Mouse (Mus musculus) forebrain, embryonic 15.5 days (tissue): Measurements from ENCODE around the gene Tiam1. TPM values are rescaled to one million over a fixed set of nuclear protein-coding genes. Genes with fewer than 3 reads are reported as not detected.
A peak's percentile ranks its signal among the peaks of the same experiment; 100 is the strongest.

Source experiments
- ATAC-seq: fragments of 200-750 bp; cut with Nextera tagmentation; replicated peaks from 2 replicates; pipeline ENCODE4 v1.8.0; 2017; ENCODE audit warnings: mild to moderate bottlenecking, moderate TSS enrichment, moderate library complexity
- H3K27ac ChIP-seq: fragments of 300-500 bp; sonication (generic); replicated peaks from 2 replicates; pipeline ENCODE4 v1.5.1; 2015; ENCODE audit warnings: mild to moderate bottlenecking, inconsistent platforms
- H3K27me3 ChIP-seq: fragments of 300-500 bp; sonication (generic); 2 replicates; pipeline ENCODE4 v1.6.1; 2015; ENCODE audit warnings: inconsistent platforms
- H3K36me3 ChIP-seq: fragments of 300-500 bp; sonication (generic); 2 replicates; pipeline ENCODE4 v1.6.1; 2015; ENCODE audit warnings: mild to moderate bottlenecking, inconsistent platforms
- H3K4me1 ChIP-seq: fragments of 300-500 bp; sonication (generic); 2 replicates; pipeline ENCODE4 v1.6.1; 2015; ENCODE audit warnings: inconsistent platforms
- H3K4me2 ChIP-seq: fragments of 300-500 bp; sonication (generic); replicated peaks from 2 replicates; pipeline ENCODE4 v1.6.1; 2015; ENCODE audit warnings: mild to moderate bottlenecking, inconsistent platforms
- H3K4me3 ChIP-seq: fragments of 300-500 bp; sonication (generic); 2 replicates; pipeline ENCODE4 v1.5.1; 2015; ENCODE audit warnings: mild to moderate bottlenecking, inconsistent platforms
- H3K9ac ChIP-seq: fragments of 300-500 bp; sonication (generic); replicated peaks from 2 replicates; pipeline ENCODE4 v1.6.1; 2015; ENCODE audit warnings: mild to moderate bottlenecking, inconsistent platforms
- H3K9me3 ChIP-seq: fragments of 300-500 bp; sonication (generic); 2 replicates; pipeline ENCODE4 v1.6.1; 2016; ENCODE audit warnings: inconsistent platforms
- WGBS: fragments of 180-500 bp; shearing (Covaris S2); methylation state at CpG from one replicate; pipeline ENCODE4 v1.1.7; 2015; ENCODE audit warnings: mixed read lengths; 5-methylcytosine and 5-hydroxymethylcytosine counted together
- polyA plus RNA-seq: library from polyadenylated mRNA; unstranded; fragments of >200 nt; fragmentation: Nextera tagmentation; extraction: Ambion mirVana; gene quantifications from 2 replicates; pipeline ENCODE4 v1.2.1, GENCODE M21; 2015

Gene Tiam1
- polyA plus RNA-seq, 1 experiment from 2014 or later: 35.1 TPM

DNA sequence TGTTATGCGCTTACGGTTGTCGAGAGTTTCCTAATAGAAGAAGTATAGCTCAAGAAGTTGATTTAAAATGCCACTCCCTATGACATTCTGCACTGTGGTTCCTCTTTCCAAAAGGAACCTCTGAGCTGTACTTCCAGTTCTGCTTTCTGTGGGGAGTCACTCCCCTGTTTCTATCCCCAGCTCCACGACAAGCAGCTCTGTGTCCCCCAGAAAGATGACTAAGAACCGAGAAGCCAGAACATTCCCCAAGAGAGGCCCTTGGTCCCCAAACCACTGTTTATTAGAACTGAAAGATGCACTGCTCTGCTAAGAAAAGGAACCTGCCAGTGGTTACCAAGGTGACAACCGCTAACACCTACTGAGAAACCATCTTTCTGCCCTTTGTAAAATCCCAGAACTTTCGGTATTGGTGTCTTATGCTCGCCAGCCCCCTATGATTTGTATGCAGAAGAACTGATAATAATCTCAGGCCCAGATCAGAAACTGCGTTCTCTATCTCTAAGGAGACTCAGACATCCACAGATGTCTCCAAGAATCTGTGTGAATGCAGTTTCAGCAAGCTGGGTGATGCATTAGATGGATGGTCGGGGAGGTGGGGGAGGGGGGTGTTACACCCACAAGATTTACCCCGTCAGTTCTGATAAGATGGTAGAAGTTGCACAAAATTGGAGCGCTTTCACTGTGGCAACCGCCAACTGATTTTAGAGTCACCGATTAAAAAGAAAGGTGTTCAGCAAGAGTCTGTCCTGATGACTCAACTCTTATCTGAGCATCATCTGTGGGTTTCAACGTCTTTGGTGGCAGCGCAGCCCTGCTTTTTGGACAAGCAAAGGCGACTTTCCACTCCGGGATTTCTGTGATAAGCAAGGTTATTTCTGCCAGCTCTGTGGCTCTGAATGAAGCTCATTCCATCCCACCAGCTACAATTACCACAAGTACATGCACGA lies 294.6 kb downstream of the Tiam1 start:
- Histone ChIP-seq H3K9ac (no peak overlapping the region), H3K9me3 (no peaks in the 10 kb centered on the region), H3K4me1 (peaks cover 19% of the 10 kb centered on the region; the same call in 1 of the 2 replicates), H3K4me3 (no peak overlapping the region), H3K27me3 (no peaks in the 10 kb centered on the region), H3K36me3 (peaks cover 12% of the 10 kb centered on the region; the same call in 1 of the 2 replicates), H3K27ac (no peak overlapping the region), H3K4me2 (no peak overlapping the region)
- ATAC-seq: no peak
- WGBS: 96% methylated on average over 19 of the region's 19 CpGs

DNA sequence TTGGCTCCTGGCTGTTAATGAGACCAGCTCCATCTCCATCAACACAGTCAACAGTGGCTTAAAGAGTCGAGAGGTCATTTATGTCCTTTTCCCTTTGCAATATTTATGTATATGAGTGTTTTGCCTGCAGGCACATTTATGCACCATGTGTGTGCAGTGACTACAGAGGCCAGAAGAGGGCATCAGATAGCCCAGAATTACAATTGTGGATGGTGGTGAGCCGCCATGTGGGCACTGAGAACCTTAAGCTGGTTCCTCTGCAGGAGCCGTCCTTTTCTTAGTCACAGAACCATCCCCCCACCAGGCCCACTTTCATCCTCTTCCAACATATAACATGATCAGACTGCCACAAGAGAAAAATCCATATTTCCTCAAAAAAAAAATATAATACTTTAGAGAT lies 295.4 kb downstream of the Tiam1 start:
- WGBS: 95% methylated on average over 3 of the region's 3 CpGs

DNA sequence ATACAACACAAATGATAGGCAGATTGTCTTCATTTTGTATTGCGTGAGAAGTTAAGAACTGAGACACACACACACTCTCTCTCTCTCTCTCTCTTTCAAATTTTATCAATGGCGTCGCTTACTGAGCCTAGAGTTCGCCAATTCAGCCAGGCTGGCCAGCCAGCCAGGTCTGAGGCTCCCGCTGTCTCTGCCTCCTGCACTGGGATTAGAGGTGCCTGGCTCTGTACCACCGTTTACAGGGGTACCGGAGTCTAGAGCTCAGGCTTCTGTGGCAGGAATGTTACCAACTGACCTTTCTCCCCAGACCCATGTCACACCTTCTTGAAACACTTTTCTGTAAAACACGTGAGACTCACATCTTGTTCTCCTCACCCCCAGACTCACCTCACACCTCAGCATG lies 298.1 kb downstream of the Tiam1 start:
- H3K4me1 ChIP-seq: peaks cover 15% of the 10 kb centered on the region; the same call in 1 of the 2 replicates
- H3K9ac ChIP-seq: no peak overlapping the region
- 54% methylated on average over 8 of the region's 8 CpGs for WGBS

More for the DNA sequence above, 295.4 kb downstream of the Tiam1 start:
- H3K27me3 ChIP-seq: no peaks in the 10 kb centered on the region
- H3K4me1 ChIP-seq: peaks cover 19% of the 10 kb centered on the region; the same call in 1 of the 2 replicates
- no peak overlapping the region for H3K27ac ChIP-seq
- ATAC-seq: no peak
- H3K4me2 ChIP-seq: no peak overlapping the region
- peaks cover 12% of the 10 kb centered on the region; the same call in 1 of the 2 replicates for H3K36me3 ChIP-seq
- no peak overlapping the region for H3K4me3 ChIP-seq
- no peak overlapping the region for H3K9ac ChIP-seq
- H3K9me3 ChIP-seq: no peaks in the 10 kb centered on the region

DNA sequence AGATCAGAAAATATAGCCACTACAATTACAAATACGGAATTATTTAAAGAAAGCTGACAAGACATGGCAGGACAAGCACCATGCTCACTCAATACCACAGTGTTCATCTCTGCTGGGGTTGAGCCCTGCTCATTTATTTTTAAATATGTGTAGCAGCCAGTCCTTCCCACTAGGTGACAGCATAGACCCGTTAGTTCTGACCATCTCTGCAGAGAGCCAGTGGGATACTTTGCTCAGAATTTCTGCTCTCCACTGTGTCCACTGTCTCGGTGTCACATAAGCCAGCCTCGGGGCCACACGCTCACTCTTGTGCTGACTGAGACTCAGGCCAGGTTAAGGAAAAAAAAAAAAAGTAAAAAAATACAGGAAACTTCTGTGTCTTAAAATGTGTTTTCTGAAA lies 299.0 kb downstream of the Tiam1 start:
- peaks cover 15% of the 10 kb centered on the region; the same call in 1 of the 2 replicates for H3K4me1 ChIP-seq
- 41% methylated on average over 5 of the region's 5 CpGs for WGBS

More for the DNA sequence above, 298.1 kb downstream of the Tiam1 start:
- no peak for ATAC-seq
- H3K9me3 ChIP-seq: no peaks in the 10 kb centered on the region
- H3K27ac ChIP-seq: no peak overlapping the region
- H3K4me2 ChIP-seq: no peak overlapping the region
- H3K27me3 ChIP-seq: no peaks in the 10 kb centered on the region
- no peak overlapping the region for H3K4me3 ChIP-seq
- H3K36me3 ChIP-seq: peaks cover 12% of the 10 kb centered on the region; the same call in 1 of the 2 replicates

DNA sequence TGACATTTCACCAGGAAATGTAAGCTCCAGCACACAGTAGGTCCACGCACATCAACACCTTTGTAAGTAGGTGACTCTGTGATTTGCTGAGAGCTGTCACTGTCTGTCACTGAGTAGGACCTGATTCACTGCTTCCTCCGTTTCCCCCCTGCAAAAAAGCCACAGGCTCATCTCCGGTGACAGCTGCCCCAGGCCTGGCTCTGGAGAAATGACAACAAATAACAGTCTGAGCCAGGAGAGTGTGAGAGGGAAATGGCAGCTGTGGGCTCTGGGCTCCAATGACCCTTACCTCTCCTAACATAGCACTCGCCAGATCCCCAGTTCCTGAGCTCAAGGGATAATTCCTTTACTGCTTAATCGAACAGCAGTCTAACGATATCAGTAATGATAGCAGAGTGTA lies 301.7 kb downstream of the Tiam1 start:
- H3K27ac ChIP-seq: no peak overlapping the region
- H3K9ac ChIP-seq: no peak overlapping the region
- WGBS: 76% methylated on average over 6 of the region's 6 CpGs
- no peak overlapping the region for H3K4me3 ChIP-seq
- H3K27me3 ChIP-seq: no peaks in the 10 kb centered on the region
- H3K4me2 ChIP-seq: no peak overlapping the region
- H3K36me3 ChIP-seq: no peaks in the 10 kb centered on the region
- peaks cover 15% of the 10 kb centered on the region; the same call in 1 of the 2 replicates for H3K4me1 ChIP-seq
- ATAC-seq: no peak
- H3K9me3 ChIP-seq: no peaks in the 10 kb centered on the region

More for the DNA sequence above, 299.0 kb downstream of the Tiam1 start:
- Histone ChIP-seq H3K4me2 (no peak overlapping the region), H3K36me3 (peaks cover 12% of the 10 kb centered on the region; the same call in 1 of the 2 replicates), H3K27me3 (no peaks in the 10 kb centered on the region), H3K27ac (no peak overlapping the region), H3K4me3 (no peak overlapping the region), H3K9ac (no peak overlapping the region), H3K9me3 (no peaks in the 10 kb centered on the region)
- ATAC-seq: peak; percentile 80

DNA sequence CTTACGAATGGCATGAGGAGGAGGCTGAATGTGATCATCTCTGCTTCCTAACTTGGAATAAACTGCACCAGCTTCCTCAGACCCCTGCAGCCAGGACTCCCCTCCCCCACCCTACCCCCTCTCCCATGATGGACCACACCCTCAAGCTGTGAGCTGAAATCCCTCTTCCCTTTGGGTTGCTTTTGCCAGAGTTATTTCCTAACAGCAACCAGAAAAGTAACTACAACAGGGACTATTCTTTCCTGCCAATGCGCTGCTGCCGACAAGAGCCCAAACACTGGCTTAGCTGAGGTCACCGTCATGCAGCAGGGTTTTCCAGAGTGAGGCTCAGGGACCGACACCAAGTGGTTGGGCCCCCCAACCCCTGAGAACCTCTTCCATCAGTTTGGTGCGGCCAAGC lies 303.2 kb downstream of the Tiam1 start:
- no peak for ATAC-seq
- Histone ChIP-seq H3K4me3 (no peak overlapping the region), H3K27me3 (no peaks in the 10 kb centered on the region), H3K4me2 (no peak overlapping the region), H3K9me3 (no peaks in the 10 kb centered on the region), H3K27ac (no peak overlapping the region), H3K36me3 (no peaks in the 10 kb centered on the region), H3K4me1 (0 out of 2 replicates have a peak, but pooled peaks cover 4% of the 10 kb centered on the region), H3K9ac (no peak overlapping the region)
- WGBS: 93% methylated on average over 6 of the region's 6 CpGs

DNA sequence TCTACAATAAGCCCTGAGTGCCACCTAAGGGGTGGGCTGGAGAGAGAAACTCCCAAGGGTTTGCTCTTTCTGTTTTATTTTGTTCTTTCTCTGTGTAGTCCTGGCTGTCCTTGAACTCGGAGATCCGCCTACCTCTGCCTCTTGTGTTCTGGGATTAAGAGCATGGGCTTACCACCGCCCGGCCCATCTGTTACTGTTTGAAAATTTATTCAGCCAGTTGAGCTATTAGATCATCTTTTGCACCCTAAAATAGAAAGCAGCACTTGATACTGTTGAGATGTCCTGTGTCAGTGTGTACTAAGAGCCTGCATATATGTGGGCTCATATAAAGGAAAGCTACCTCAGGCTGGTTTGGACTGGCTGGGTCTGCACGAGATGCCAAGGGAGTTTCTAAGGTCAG lies 303.7 kb downstream of the Tiam1 start:
- Histone ChIP-seq H3K27me3 (no peaks in the 10 kb centered on the region), H3K4me2 (no peak overlapping the region), H3K9ac (no peak overlapping the region), H3K4me1 (no peaks in the 10 kb centered on the region), H3K27ac (no peak overlapping the region), H3K9me3 (no peaks in the 10 kb centered on the region), H3K4me3 (no peak overlapping the region), H3K36me3 (0 out of 2 replicates have a peak, but pooled peaks cover 3% of the 10 kb centered on the region)
- ATAC-seq: no peak
- 88% methylated on average over 5 of the region's 5 CpGs for WGBS

DNA sequence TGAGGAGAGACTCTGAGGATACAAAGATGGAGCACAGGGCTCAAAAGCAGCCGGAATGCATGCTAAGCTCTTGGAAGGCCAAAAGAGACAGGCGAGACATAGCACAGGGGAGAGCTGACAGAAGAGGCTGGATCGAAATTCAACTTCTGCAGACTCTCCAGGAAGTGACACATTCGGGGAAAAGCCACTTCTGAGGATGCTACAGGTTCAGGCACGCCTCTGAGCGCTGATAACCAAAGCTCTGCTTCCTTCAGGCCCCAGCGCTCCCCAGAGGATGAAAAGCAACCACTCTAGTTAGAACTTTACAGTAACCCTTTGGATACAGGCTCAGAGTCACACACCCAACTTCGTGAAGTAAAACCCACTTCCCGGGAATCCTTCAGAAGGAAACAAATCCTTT lies 306.5 kb downstream of the Tiam1 start:
- no peak overlapping the region for H3K4me2 ChIP-seq
- H3K27ac ChIP-seq: no peak overlapping the region
- H3K36me3 ChIP-seq: 0 out of 2 replicates have a peak, but pooled peaks cover 6% of the 10 kb centered on the region
- ATAC-seq: no peak
- H3K4me1 ChIP-seq: no peaks in the 10 kb centered on the region
- WGBS: 83% methylated on average over 9 of the region's 9 CpGs
- H3K27me3 ChIP-seq: no peaks in the 10 kb centered on the region
- no peak overlapping the region for H3K9ac ChIP-seq
- no peaks in the 10 kb centered on the region for H3K9me3 ChIP-seq
- H3K4me3 ChIP-seq: no peak overlapping the region

DNA sequence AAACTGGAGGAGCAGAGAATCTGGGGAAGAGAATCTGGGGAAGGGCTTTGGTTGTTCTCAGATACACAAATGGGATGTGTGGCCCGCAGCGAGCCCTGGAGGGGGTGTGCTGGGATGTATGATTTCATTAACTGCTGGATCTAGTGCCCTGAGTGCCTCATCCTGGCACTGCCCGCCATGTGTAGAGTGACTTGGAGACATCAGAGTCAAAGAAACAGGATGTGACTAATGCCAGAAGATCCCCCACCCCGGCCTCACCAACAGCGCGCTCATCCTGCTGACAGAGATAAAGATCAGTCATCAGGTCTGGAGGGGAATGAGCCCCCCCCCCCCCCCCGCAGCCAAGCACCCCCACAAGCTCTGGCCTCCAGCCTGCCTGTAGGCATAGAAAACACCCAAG lies 308.0 kb downstream of the Tiam1 start:
- Histone ChIP-seq H3K27me3 (no peaks in the 10 kb centered on the region), H3K36me3 (0 out of 2 replicates have a peak, but pooled peaks cover 6% of the 10 kb centered on the region), H3K27ac (no peak overlapping the region), H3K4me1 (no peaks in the 10 kb centered on the region), H3K9ac (no peak overlapping the region), H3K9me3 (no peaks in the 10 kb centered on the region), H3K4me2 (no peak overlapping the region), H3K4me3 (no peak overlapping the region)
- WGBS: 91% methylated on average over 7 of the region's 7 CpGs
- ATAC-seq: no peak

DNA sequence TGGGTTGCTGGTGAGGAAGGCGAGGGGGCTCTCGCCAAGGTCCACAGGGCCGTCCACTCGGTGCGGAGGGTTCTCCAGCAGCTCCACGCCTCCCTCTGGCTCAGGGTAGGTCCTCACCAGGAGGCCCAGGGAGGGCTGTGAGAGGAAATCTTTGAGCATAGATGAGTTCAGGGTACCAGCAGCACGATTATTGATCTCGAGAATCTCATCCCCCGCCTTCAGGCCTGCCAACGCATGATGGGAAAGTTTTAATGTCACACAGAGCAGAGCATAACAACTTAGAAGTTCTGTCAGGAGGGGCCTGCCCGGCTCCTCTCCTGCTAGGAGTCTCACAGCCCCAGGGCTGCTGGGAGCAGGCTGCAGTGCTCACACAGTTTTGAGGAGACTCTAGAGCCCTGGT lies 310.6 kb downstream of the Tiam1 start:
- Histone ChIP-seq H3K4me3 (no peak overlapping the region), H3K27me3 (no peaks in the 10 kb centered on the region), H3K9ac (no peak overlapping the region), H3K9me3 (no peaks in the 10 kb centered on the region), H3K4me1 (no peaks in the 10 kb centered on the region), H3K36me3 (0 out of 2 replicates have a peak, but pooled peaks cover 6% of the 10 kb centered on the region), H3K4me2 (no peak overlapping the region), H3K27ac (no peak overlapping the region)
- ATAC-seq: no peak
- WGBS: 88% methylated on average over 11 of the region's 11 CpGs

DNA sequence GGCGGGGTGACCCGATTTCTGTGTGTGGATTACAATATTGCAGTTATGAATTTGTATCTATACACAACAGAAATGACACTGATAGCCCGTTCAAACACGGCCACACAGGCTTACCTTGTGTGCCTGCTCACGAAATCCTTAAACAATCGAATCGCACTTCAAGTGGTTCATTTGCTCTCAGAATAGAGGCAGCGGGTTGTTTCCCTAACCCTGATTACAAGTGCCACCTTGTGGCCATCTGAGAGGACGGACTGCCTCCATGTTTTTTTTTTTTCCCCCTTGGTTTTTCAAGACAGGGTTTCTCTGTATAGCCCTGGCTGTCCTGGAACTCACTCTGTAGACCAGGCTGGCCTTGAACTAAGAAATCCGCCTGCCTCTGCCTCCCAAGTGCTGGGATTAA lies 312.4 kb downstream of the Tiam1 start:
- no peak overlapping the region for H3K9ac ChIP-seq
- no peak overlapping the region for H3K27ac ChIP-seq
- no peak overlapping the region for H3K4me3 ChIP-seq
- ATAC-seq: no peak
- 0 out of 2 replicates have a peak, but pooled peaks cover 6% of the 10 kb centered on the region for H3K36me3 ChIP-seq
- peaks cover 5% of the 10 kb centered on the region; the same call in 1 of the 2 replicates for H3K4me1 ChIP-seq
- WGBS: 29% methylated on average over 10 of the region's 10 CpGs
- no peaks in the 10 kb centered on the region for H3K27me3 ChIP-seq
- no peak overlapping the region for H3K4me2 ChIP-seq
- H3K9me3 ChIP-seq: no peaks in the 10 kb centered on the region

DNA sequence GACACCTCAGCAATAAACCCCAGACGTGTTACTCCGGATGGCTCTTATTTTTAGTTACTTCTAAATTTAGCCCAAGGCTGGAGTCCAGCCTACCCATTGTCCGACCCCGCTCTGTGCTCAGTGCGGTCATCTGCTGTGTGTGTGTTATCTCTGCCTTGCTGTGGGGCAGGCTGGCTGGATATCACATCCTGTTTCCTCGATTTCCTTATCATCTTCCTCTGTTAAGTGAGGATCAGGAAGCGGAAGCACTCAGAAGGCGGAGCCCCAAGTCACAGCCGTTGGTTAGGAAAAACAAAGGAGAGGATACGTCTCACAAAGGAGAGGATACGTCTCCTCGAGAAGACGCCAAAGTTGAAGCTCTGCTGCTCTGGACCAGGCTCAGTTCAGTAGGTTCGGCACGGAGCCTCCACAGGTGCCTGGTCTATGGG lies 313.3 kb downstream of the Tiam1 start:
- no peak overlapping the region for H3K27ac ChIP-seq
- H3K4me1 ChIP-seq: peaks cover 5% of the 10 kb centered on the region; the same call in 1 of the 2 replicates

More for the DNA sequence above, 313.3 kb downstream of the Tiam1 start:
- Histone ChIP-seq H3K27me3 (no peaks in the 10 kb centered on the region), H3K36me3 (0 out of 2 replicates have a peak, but pooled peaks cover 6% of the 10 kb centered on the region), H3K9me3 (no peaks in the 10 kb centered on the region), H3K4me3 (no peak overlapping the region), H3K9ac (no peak overlapping the region), H3K4me2 (no peak overlapping the region)
- 81% methylated on average over 15 of the region's 15 CpGs for whole genome bisulfite sequencing
- ATAC-seq: no peak
